ENCODE assay signal across 9 mouse cellular contexts in the genomic region with DNA sequence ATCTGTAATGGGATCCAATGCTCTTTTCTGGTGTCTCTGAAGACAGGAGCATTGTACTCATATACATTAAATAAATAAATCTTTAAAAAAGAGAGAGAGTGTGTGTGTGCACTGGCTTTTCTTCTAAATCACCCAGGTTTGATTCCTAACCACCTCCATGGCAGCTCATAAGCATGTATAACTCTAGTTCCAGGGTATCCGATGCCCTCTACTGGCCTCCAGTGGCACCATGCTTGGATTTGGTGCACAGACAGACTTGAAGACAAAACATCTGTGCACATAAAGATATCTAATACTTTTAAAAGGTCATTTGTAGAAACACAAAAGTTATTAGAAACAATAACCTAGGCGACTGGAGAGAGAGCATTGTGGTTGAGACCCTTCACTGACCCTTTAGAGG. TPM values are rescaled to one million over a fixed set of nuclear protein-coding genes. Genes with fewer than 3 reads are reported as not detected.
DNase-seq lines count a peak whose midpoint lies in the region; ATAC-seq and TF ChIP-seq lines count a peak whose summit lies in the region.
"Had no signal": no experiment of that assay in that cellular context is flagged by ENCODE, and none has a peak within 500 bp of the region (broad histone marks: within the 10 kb centered on the region; RNA-seq: fewer than 3 reads in every experiment).

No protein-coding gene starts in this region.

- H3K27me3 ChIP-seq in limb, embryonic 11.5 days (ENCODE audit: control insufficient read depth, insufficient read depth, low read length): no peaks in the 10 kb centered on the region
- H3K27me3 ChIP-seq in limb, embryonic 10.5 days (ENCODE audit: low read depth, poor library complexity, severe bottlenecking): no peaks in the 10 kb centered on the region
- H3K27me3 ChIP-seq: neural tube, embryonic 13.5 days had no signal

- no peak overlapping the region for H3K27ac ChIP-seq in limb, embryonic 11.5 days (replicated peaks; ENCODE audit: low read depth, low read length)
- no peak overlapping the region for H3K27ac ChIP-seq in limb, embryonic 10.5 days
- no peak overlapping the region for H3K27ac ChIP-seq in embryonic fibroblast, embryonic 13.5 days (ENCODE audit: insufficient read depth, low read length)
- H3K27ac ChIP-seq: neural tube, embryonic 13.5 days had no signal

- WGBS in limb, embryonic 11.5 days: 56% methylated on average over 2 of the region's 2 CpGs
- WGBS in limb, embryonic 10.5 days: 53% methylated on average over 2 of the region's 2 CpGs

- no peak overlapping the region for H3K9ac ChIP-seq in limb, embryonic 11.5 days (ENCODE audit: low read length)
- H3K9ac ChIP-seq: neural tube, embryonic 13.5 days had no signal

- no peaks in the 10 kb centered on the region for H3K9me3 ChIP-seq in limb, embryonic 11.5 days (ENCODE audit: control insufficient read depth, low read length)
- H3K9me3 ChIP-seq in limb, embryonic 10.5 days (replicated peaks): no peaks in the 10 kb centered on the region
- H3K9me3 ChIP-seq: neural tube, embryonic 13.5 days had no signal

- no peak for TF ChIP-seq POLR2A in embryonic fibroblast, embryonic 13.5 days (IDR thresholded peaks at IDR 0.05; ENCODE audit: low read depth, low read length)

- no peak overlapping the region for H3K4me3 ChIP-seq in limb, embryonic 11.5 days (ENCODE audit: low read depth, low read length)
- H3K4me3 ChIP-seq in limb, embryonic 10.5 days: no peak overlapping the region
- H3K4me3 ChIP-seq in embryonic fibroblast, embryonic 13.5 days (ENCODE audit: insufficient read depth, low read length): no peak overlapping the region
- H3K4me3 ChIP-seq: neural tube, embryonic 13.5 days had no signal

- H3K4me2 ChIP-seq in limb, embryonic 11.5 days (ENCODE audit: low read depth, severe bottlenecking): no peak overlapping the region
- H3K4me2 ChIP-seq: neural tube, embryonic 13.5 days had no signal

- DNase-seq in cerebellum, adult 9-10 months: peak; percentile 43
- peak; percentile 63 for DNase-seq in limb, embryonic 11.5 days (ENCODE audit: low spot score)
- no peak for DNase-seq in limb, embryonic 10.5 days (ENCODE audit: low spot score)
- peak; percentile 48 for DNase-seq in T-cell, adult 2 months (ENCODE audit: low spot score)
- DNase-seq in lung, postnatal 25 days (ENCODE audit: low spot score): peak; percentile 56

- peaks cover 2% of the 10 kb centered on the region for H3K36me3 ChIP-seq in limb, embryonic 11.5 days (ENCODE audit: control insufficient read depth, insufficient read depth, low read length)
- peaks cover 67% of the 10 kb centered on the region for H3K36me3 ChIP-seq in limb, embryonic 10.5 days

- no peaks in the 10 kb centered on the region for H3K4me1 ChIP-seq in limb, embryonic 11.5 days (ENCODE audit: control insufficient read depth, insufficient read depth, low read length)
- H3K4me1 ChIP-seq in limb, embryonic 10.5 days: no peaks in the 10 kb centered on the region
- H3K4me1 ChIP-seq in embryonic fibroblast, embryonic 13.5 days (ENCODE audit: control insufficient read depth, insufficient read depth, low read length): no peaks in the 10 kb centered on the region
- H3K4me1 ChIP-seq: neural tube, embryonic 13.5 days had no signal

- TF ChIP-seq CTCF in embryonic fibroblast, embryonic 13.5 days (IDR thresholded peaks at IDR 0.05; ENCODE audit: borderline replicate concordance, insufficient read depth, low read length): peak; percentile 61; the same call in 1 of the 2 replicates

- ATAC-seq in cerebellum, adult (ENCODE audit: insufficient number of reproducible peaks, low FRiP score, low TSS enrichment): no peak
- ATAC-seq in limb, embryonic 11.5 days (ENCODE audit: insufficient number of reproducible peaks, low FRiP score, low TSS enrichment, low read depth): no peak
- ATAC-seq in erythroblast, adult 5-6 weeks (replicated peaks; ENCODE audit: low FRiP score, poor library complexity, severe bottlenecking): no peak

RNA-seq across cellular contexts. Expression of gene Zfp318, which starts 9.5 kb away (rescaled TPM):
- 16.1 and 17.0 TPM in 2 replicates for polyA plus RNA-seq in limb, embryonic 11.5 days (2014; fragmentation: Nextera tagmentation; extraction: Ambion mirVana)
- polyA plus RNA-seq in limb, embryonic 10.5 days (2016; fragmentation: Nextera tagmentation; extraction: Ambion mirVana): 7.9 and 9.4 TPM in 2 replicates
- polyA plus RNA-seq in embryonic fibroblast, embryonic 13.5 days (2011; ENCODE audit: insufficient read length, low read depth, missing spikeins): 24.1 and 32.6 TPM in 2 replicates
- 3.6 and 5.6 TPM in 2 replicates for total RNA-seq in erythroblast, adult 5-6 weeks (2015; ENCODE audit: low replicate concordance)
- total RNA-seq in erythroblast, adult 5-6 weeks (2017; ENCODE audit: low replicate concordance): 3.9 and 4.7 TPM in 2 replicates

RNA-seq across cellular contexts. Expression of gene Crip3, which starts 35.7 kb away (rescaled TPM):
- 0.31 TPM in 1 of 2 replicates, not detected in the other for polyA plus RNA-seq in limb, embryonic 11.5 days (2014; fragmentation: Nextera tagmentation; extraction: Ambion mirVana)
- 0.21 and 0.44 TPM in 2 replicates for polyA plus RNA-seq in limb, embryonic 10.5 days (2016; fragmentation: Nextera tagmentation; extraction: Ambion mirVana)
- polyA plus RNA-seq in embryonic fibroblast, embryonic 13.5 days (2011; ENCODE audit: insufficient read length, low read depth, missing spikeins): not detected in 2 replicates
- total RNA-seq in erythroblast, adult 5-6 weeks (2015; ENCODE audit: low replicate concordance): not detected in 2 replicates
- not detected in 2 replicates for total RNA-seq in erythroblast, adult 5-6 weeks (2017; ENCODE audit: low replicate concordance)

RNA-seq across cellular contexts. Expression of gene Slc22a7, which starts 45.2 kb away (rescaled TPM):
- polyA plus RNA-seq in limb, embryonic 11.5 days (2014; fragmentation: Nextera tagmentation; extraction: Ambion mirVana): not detected in 2 replicates
- polyA plus RNA-seq in limb, embryonic 10.5 days (2016; fragmentation: Nextera tagmentation; extraction: Ambion mirVana): not detected in 2 replicates
- not detected in 2 replicates for polyA plus RNA-seq in embryonic fibroblast, embryonic 13.5 days (2011; ENCODE audit: insufficient read length, low read depth, missing spikeins)
- total RNA-seq in erythroblast, adult 5-6 weeks (2015; ENCODE audit: low replicate concordance): not detected in 2 replicates
- not detected in 2 replicates for total RNA-seq in erythroblast, adult 5-6 weeks (2017; ENCODE audit: low replicate concordance)
- polyA plus RNA-seq: neural tube, embryonic 13.5 days had no signal
